Mouse (Mus musculus): ENCODE data around the gene Il27ra. TPM values are rescaled to one million over a fixed set of nuclear protein-coding genes. Genes with fewer than 3 reads are reported as not detected.
"Not testable (repeated sequence)": the region's sequence is repeated elsewhere in the genome, so short reads cannot be mapped to it uniquely, and the experiment has no call there.

The Il27ra gene
- total RNA-seq, 2 experiments from 2014 or later = 0.90 to 1.9 TPM

DNA sequence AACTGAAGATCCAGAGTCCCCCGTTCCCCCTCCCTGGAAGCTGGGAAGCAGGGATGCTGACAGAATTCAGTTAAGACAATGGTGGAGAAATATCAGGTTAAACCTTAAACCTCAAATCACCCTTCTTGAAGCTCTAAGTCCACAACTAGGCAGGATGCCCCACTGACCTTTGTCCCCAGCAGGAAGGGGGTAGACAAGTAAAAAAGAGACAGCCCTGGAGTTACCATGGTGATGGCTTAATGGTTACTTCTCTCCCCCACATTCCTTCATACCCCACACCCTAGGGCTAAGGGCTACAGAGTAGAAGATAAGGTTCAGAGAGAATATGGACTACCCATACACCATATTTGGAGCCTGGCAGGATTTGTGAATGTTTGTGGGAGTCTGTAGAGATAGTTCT lies 18.8 kb downstream of the Il27ra start:
- ATAC-seq (replicated peaks; ENCODE audit: poor library complexity, severe bottlenecking) = no peak

- no peak for ATAC-seq (replicated peaks; ENCODE audit: poor library complexity, severe bottlenecking)
These were observed 19.3 kb downstream of the Il27ra start for GRCm38 (mm10) chr8:84023085-84023484.

- ATAC-seq (replicated peaks; ENCODE audit: poor library complexity, severe bottlenecking) = no peak
These were observed 20.8 kb downstream of the Il27ra start for GRCm38 (mm10) chr8:84021569-84021968.

DNA sequence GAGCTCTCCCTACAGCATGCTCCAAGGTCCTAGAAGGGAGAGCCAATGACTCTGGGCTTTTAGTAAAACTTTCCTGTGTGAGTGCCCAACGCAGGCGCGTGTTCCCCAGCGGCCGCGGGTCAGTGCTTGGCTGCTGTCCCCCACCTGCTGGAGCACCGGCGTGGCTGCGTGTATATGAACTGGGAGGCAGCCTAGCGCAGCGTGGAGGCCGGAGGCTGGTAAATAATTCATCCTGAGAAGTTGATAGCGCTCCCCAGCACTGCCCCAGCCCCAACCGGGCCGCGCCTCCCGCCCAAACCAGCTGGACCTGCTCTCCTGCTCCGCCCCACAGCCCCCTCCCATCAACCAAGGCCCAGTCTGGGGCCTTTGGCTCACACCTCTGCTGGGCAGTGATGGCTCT lies 21.3 kb downstream of the Il27ra start, which contains the start of gene Palm3:
Palm3 (plus strand) TSS at position 376 of the 400 bp plus-strand sequence.
- no peak for ATAC-seq (replicated peaks; ENCODE audit: poor library complexity, severe bottlenecking)

DNA sequence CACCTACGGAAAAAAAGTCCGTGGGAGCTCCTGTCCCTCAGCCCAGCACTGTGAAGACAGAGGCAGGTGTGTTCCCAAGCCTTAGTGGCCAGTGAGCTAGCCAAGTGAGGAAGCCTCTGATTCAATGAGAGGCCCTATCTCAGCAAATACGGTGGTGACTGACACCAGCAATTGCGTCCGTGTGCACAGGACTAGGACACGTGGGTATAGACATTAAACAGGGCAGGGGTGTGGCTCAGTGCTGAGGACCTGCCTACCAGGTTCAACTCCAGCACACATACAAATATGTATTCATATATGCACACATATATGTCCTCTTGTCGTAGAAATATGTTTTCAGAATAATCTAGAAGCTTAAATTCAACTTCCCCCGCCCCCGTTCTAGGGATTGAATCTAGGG lies 22.7 kb downstream of the Il27ra start:
- ATAC-seq (replicated peaks; ENCODE audit: poor library complexity, severe bottlenecking) = no peak

DNA sequence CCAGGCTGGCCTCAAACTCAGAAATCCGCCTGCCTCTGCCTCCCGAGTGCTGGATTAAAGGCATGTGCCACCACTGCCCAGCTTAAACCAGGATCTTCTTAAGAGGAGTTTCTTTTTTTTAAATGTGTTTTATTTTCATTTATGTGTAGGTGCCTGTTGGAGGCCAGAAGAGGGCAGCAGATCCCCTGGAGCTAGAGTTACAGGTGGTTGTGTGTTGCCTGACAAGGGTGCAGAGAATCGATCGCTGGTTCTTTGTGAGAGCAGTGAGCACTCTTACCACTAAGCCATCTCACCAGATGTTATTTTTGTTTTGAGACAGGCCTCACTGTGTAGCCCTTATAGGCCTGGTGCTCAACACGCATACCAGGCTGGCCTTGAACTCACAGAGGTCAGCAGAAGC lies 26.6 kb downstream of the Il27ra start:
- no peak for ATAC-seq (replicated peaks; ENCODE audit: poor library complexity, severe bottlenecking)

GRCm38 (mm10) chr8:84012499-84013165 lies 29.8 kb downstream of the Il27ra start:
- ATAC-seq (replicated peaks; ENCODE audit: poor library complexity, severe bottlenecking) = peak; percentile 34

- peak; percentile 31 for ATAC-seq (replicated peaks; ENCODE audit: poor library complexity, severe bottlenecking)
These were observed 30.5 kb downstream of the Il27ra start, which contains the start of gene 2210011C24Rik for GRCm38 (mm10) chr8:84011705-84012498. TSS of gene 2210011C24Rik (minus strand) at chr8:84012171.

DNA sequence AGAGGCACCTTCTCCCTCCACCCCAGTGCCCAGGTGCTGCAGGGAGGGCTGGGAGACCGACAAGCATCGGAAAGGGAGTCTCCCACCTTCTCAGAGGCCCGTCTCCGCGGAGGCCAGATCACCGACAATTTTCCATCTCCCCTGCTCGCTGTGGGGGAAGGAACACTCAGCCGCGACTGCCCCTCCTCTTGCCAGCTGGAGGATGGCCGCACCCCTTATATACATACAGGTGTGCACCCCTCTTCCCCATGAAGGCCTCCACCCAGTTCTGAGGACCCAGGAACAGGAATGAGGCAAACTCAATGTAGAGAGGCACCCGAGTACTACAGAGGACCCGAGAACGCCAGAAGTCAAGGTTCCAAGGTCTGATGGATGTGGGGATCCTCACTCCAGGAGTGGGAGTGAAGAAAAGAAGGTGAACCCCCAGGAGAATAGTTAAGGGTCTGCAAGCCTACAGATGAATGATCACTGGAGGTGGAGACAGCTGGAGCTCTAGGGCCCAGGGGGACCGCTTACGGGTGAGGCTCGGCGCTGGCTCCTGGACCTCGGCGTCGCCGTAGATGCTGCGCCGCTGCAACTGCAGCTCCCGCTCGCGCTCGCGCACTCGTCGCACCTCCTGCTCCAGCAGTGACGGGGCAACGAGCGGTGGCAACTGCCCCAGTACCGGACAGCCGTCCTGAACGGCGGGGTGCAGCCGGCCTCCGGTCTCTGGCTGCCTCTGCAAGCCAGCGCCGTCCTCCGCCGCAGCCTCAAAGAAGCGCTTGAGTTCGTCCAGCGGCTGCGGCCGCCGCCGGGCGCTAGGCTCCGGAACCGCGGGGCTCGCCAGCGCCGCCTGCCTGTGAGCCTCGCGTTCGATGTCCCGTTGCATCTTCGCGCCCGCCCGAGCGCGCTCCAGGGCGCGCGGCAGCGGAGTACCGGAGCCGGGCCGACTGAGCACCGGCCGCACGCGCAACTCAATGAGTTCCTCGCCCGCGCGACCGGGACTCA lies 31.5 kb downstream of the Il27ra start:
- peak; percentile 57 for ATAC-seq (replicated peaks; ENCODE audit: poor library complexity, severe bottlenecking)

DNA sequence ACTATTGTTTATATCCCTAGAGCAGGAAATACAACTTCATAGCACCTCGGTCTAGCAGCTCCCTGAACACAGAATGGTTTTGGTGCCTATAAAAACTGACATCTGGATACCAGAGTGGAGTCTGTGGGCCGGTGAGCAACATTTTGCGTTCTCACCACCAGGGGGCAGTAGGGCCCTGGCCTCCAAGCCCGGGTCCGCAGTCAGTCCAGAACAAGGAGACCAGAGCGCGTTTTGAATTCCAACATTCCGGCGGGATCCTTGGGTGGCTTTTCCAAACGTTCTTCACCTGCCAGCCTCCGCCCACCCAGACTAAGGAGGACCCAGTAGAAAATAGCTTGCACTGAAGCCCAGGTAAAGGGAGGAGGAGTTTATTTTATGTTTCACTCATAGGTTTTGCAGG lies 32.5 kb downstream of the Il27ra start:
- ATAC-seq (replicated peaks; ENCODE audit: poor library complexity, severe bottlenecking) = peak; percentile 61

GRCm38 (mm10) chr8:84008362-84008761 lies 34.0 kb downstream of the Il27ra start:
- ATAC-seq (replicated peaks; ENCODE audit: poor library complexity, severe bottlenecking) = no peak

DNA sequence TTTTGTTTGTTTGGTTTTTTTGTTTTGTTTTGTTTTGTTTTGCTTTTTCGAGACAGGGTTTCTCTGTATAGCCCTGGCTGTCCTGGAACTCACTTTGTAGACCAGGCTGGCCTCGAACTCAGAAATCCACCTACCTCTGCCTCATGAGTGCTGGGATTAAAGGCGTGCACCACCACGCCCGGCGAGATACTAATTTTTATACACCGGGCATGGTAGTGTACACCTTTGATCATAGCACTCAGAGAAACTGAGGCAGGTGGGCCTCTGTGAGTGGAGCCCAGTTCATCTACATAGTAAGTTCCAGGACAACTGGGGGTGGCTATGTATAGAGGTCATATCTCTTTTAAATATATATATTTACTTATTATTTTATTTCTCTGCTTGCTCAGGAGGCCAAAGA lies 36.9 kb downstream of the Il27ra start:
- not testable (repeated sequence) for ATAC-seq (replicated peaks; ENCODE audit: poor library complexity, severe bottlenecking)

DNA sequence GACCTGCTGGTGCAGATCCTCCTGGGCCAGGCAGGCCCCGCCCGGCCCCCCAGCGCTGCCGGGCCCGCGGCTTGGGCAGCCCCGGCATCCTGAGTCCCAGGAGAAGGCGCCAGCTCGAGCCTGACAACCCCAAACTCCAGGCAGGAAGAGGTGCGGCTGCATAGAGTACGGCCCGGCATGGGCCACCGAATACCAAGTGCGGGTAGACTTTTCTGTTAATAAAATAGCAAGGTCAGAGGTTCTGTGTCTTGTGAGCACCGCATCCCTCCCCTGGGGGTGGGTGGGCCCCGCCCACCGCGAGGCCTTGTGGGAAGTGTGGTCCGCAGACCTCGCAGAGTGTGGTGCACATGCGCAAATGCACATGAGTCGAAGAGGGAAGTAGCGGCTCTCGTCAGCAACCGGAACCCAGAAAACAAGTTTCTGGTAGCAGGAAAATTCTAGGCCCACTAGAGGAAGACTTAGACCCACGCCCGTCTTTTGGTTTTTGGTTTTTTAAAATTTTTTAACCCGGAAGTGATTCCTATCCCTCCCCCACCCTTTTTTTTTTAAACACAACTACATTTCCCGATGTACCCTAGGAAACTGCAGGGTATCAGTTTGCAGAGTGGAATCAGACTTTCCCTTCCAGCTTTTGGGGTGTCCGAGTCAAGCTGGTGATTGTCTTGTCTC lies 37.7 kb downstream of the Il27ra start:
- ATAC-seq (replicated peaks; ENCODE audit: poor library complexity, severe bottlenecking) = peak; percentile 99

GRCm38 (mm10) chr8:84003612-84004246 lies 38.7 kb downstream of the Il27ra start:
- no peak for ATAC-seq (replicated peaks; ENCODE audit: poor library complexity, severe bottlenecking)

DNA sequence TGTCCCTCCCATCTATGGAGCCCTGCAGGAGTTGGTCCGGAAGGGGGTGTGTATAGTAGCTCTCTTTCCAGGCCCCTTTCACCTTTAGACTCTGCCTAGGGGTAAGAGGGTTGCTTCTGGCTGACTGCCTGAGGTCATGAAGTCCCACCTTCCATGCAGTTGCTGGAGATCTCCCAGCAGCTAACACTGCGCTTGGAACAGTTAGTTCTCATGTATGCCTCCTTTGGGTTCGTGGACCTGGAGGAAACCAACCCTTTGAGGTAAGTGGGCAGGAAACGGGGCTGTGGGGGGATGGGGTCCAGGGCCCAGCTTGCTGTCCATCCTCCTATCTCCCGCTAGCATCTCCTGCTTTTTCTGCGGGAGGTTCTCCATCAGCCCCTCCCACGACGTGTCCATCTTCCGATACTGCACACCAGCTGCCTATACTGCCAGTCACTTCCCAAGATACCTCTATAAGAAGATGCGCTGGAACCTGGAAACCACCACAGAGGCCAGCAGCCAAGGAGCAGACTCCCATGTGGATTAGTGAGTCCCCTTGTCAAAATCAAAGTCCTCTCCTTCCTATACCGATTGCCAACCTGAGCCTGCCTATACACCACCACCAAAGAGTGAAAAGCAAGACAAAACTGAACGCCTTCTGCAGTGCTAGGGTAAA lies 39.3 kb downstream of the Il27ra start:
- no peak for ATAC-seq (replicated peaks; ENCODE audit: poor library complexity, severe bottlenecking)

DNA sequence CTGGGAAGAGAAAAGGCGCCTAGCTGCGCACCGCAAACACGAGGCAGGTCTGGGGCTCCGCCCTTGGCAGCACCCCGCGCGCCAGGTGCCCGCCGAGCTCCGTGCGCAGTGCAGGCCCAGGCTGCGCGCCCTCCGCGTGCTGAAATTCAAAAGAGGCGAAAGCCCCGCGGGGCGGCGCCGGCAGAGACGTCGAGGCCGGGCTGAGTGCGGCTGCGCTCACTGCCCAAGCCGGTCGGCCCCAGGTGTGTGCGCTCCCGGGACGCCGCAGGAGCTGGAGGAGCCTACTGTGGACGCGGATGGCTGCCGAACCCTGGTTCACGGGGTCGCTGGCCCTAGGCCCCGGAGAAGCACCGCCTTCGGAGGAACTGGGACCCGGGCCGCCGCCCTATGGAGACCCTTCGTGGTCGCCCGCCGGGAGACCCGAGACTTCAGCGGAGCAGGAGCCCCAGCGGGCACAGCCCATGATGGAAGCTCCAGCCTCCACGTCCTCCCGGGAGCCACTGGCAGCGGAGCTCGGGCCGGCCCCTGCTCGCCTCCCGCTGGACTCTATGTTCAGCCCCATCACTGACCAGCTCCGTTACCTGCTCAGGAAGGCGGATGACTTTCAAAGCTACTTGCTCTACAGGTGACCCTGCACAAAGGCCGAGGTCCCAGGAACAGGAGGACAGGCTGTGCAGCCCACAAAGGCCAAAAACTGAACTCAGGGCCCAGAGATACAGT lies 40.9 kb downstream of the Il27ra start, which contains the start of gene 1700067K01Rik:
1700067K01Rik (plus strand) TSS at position 222 of the 720 bp plus-strand sequence.
- no peak for ATAC-seq (replicated peaks; ENCODE audit: poor library complexity, severe bottlenecking)

DNA sequence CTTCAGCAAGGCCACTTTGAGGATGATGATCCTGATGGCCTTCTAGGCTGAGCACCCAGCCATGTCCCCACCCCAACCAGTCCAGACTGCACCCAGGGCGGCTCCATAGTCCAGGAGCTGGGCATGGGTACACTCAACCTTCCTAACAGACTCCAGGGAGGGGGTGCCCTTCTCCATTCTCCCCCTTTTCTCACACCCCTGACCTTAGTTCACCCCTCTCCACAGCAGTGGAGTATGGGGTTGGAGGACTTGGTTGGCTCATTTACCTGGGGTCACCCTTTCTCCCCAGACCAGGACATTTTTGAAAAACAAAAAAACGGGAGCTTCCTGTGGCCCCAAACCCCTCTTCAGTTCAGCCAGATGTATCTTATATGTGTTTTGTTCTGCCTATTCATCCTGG lies 42.6 kb downstream of the Il27ra start:
- ATAC-seq (replicated peaks; ENCODE audit: poor library complexity, severe bottlenecking) = no peak

DNA sequence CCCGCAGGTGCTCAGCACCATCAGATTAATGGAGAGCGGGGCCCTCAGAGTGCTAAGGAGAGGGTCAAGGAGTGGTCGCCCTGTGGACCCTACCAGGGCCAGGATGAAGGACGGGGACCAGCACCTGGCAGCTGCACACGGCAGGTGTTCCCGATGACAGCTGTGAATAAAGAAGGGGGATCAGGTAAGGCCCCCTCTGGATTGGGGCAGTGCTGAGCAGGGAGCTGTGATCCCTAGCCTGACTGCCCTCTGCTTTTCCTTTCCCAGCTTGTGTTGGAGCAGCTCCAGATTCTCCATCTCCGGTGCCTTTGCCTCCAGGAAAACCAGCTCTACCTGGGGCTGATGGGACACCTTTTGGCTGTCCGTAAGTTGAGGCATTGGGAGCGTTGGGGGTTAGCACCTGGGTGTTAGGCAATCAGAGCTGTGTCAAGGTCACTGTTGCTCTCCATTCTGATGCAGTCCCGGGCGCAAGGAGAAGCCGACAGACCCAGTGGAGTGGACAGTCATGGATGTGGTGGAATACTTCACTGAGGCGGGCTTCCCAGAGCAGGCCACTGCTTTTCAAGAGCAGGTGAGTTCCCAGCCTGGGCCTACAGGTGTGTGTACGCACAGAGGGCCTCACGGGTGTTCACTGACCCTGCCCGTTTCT lies 43.2 kb downstream of the Il27ra start:
- ATAC-seq (replicated peaks; ENCODE audit: poor library complexity, severe bottlenecking) = no peak
